Mouse (Mus musculus) thymus, postnatal 0 days (tissue): ENCODE results near the gene Psmd4. TPM values are rescaled to one million over a fixed set of nuclear protein-coding genes. Genes with fewer than 3 reads are reported as not detected.
"Not testable (repeated sequence)": the region's sequence is repeated elsewhere in the genome, so short reads cannot be mapped to it uniquely, and the experiment has no call there.

Experiments
- DNase-seq: peaks from one replicate; pipeline ENCODE4 v3.0.0-alpha.2; 2015; ENCODE audit warnings: low spot score
- polyA plus RNA-seq: library from polyadenylated mRNA; unstranded; fragments of >200 nt; fragmentation: Nextera tagmentation; extraction: Ambion mirVana; gene quantifications from 2 replicates; pipeline ENCODE4 v1.2.1, GENCODE M21; 2015

The Psmd4 gene
- polyA plus RNA-seq, 1 experiment from 2014 or later: 310 TPM

GRCm38 (mm10) chr3:95027057-95027645, 15.3 kb downstream of the Psmd4 start:
- peak; percentile 31 for DNase-seq

- no peak for DNase-seq
These were observed 17.2 kb downstream of the Psmd4 start for GRCm38 (mm10) chr3:95025202-95025601.

GRCm38 (mm10) chr3:95024551-95024950, 17.9 kb downstream of the Psmd4 start:
- no peak for DNase-seq

- DNase-seq: not testable (repeated sequence)
These were observed 21.5 kb downstream of the Psmd4 start for GRCm38 (mm10) chr3:95020956-95021355.

- DNase-seq: peak; percentile 39
These were observed 23.7 kb downstream of the Psmd4 start for GRCm38 (mm10) chr3:95018741-95019140.

- no peak for DNase-seq
These were observed 25.8 kb downstream of the Psmd4 start for GRCm38 (mm10) chr3:95016532-95017056.

GRCm38 (mm10) chr3:95015891-95016531, 26.4 kb downstream of the Psmd4 start:
- peak; percentile 94 for DNase-seq

GRCm38 (mm10) chr3:95015337-95015872, 27.0 kb downstream of the Psmd4 start, which contains the start of gene Zfp687:
Zfp687 (minus strand) TSS chr3:95015448.
- DNase-seq: peak; percentile 99

- DNase-seq: peak; percentile 31
These were observed 27.8 kb downstream of the Psmd4 start for GRCm38 (mm10) chr3:95014428-95015151.

- DNase-seq: no peak
These were observed 28.6 kb downstream of the Psmd4 start for GRCm38 (mm10) chr3:95013699-95014427.

GRCm38 (mm10) chr3:95012982-95013381, 29.4 kb downstream of the Psmd4 start:
- DNase-seq: no peak

- DNase-seq: no peak
These were observed 32.0 kb downstream of the Psmd4 start for GRCm38 (mm10) chr3:95010396-95010795.

GRCm38 (mm10) chr3:95007706-95008105, 34.7 kb downstream of the Psmd4 start:
- DNase-seq: no peak

GRCm38 (mm10) chr3:95005651-95006050, 36.8 kb downstream of the Psmd4 start:
- DNase-seq: no peak

- no peak for DNase-seq
These were observed 39.1 kb downstream of the Psmd4 start for GRCm38 (mm10) chr3:95003273-95003672.

- DNase-seq: no peak
These were observed 39.8 kb downstream of the Psmd4 start for GRCm38 (mm10) chr3:95002569-95002968.

- DNase-seq: peak; percentile 81
These were observed 45.5 kb downstream of the Psmd4 start for GRCm38 (mm10) chr3:94996946-94997345.

- no peak for DNase-seq
These were observed 53.2 kb downstream of the Psmd4 start for GRCm38 (mm10) chr3:94989159-94989761.

- DNase-seq: no peak
These were observed 54.8 kb downstream of the Psmd4 start for GRCm38 (mm10) chr3:94987578-94987977.

- DNase-seq: no peak
These were observed 56.9 kb downstream of the Psmd4 start for GRCm38 (mm10) chr3:94985513-94985912.

GRCm38 (mm10) chr3:94984312-94984711, 58.1 kb downstream of the Psmd4 start:
- no peak for DNase-seq
